Mouse (Mus musculus): ENCODE measurements around the gene Wnt3. TPM values are rescaled to one million over a fixed set of nuclear protein-coding genes. Genes with fewer than 3 reads are reported as not detected.

Gene Wnt3
- 5.7 and 9.6 TPM in 2 replicates for polyA plus RNA-seq (2012; rRNA removed)

GRCm38 (mm10) chr11:103773387-103774227, at the start of gene Wnt3:
Gene Wnt3 (plus strand): TSS chr11:103774150.

GRCm38 (mm10) chr11:103749306-103750089, 24.5 kb upstream of the Wnt3 start, which contains the start of gene Wnt9b:
Gene Wnt9b (minus strand): TSS chr11:103749821.

Other genes with a start within 250 kb of the Wnt3 start
- not detected in 2 replicates for gene Gm884, start 153.0 kb upstream of the Wnt3 start, polyA plus RNA-seq (2012; rRNA removed)
- gene Lyzl6, start 135.3 kb upstream of the Wnt3 start, polyA plus RNA-seq (2012; rRNA removed): not detected in 2 replicates
- gene Rprml, start 124.6 kb upstream of the Wnt3 start, polyA plus RNA-seq (2012; rRNA removed): not detected in 2 replicates
- gene Gosr2, start 76.3 kb upstream of the Wnt3 start, polyA plus RNA-seq (2012; rRNA removed): 58.0 and 91.0 TPM in 2 replicates
- 0.60 and 0.82 TPM in 2 replicates for gene Wnt9b, start 24.3 kb upstream of the Wnt3 start, polyA plus RNA-seq (2012; rRNA removed)
- 36.9 and 40.9 TPM in 2 replicates for gene Nsf, start 179.9 kb downstream of the Wnt3 start, polyA plus RNA-seq (2012; rRNA removed)
- gene Arf2, start 192.6 kb downstream of the Wnt3 start, polyA plus RNA-seq (2012; rRNA removed): 86.6 and 98.2 TPM in 2 replicates